ENCODE assay signal across 20 mouse cellular contexts in genomic region chr10:19472949-19473535, GRCm38 (mm10).
DNase-seq lines count a peak whose midpoint lies in the region; ATAC-seq and TF ChIP-seq lines count a peak whose summit lies in the region.
"Had no signal": no experiment of that assay in that cellular context is flagged by ENCODE, and none has a peak within 500 bp of the region (broad histone marks: within the 10 kb centered on the region; RNA-seq: fewer than 3 reads in every experiment).

No protein-coding gene starts in this region.

- peak; percentile 78; the same call in 1 of the 2 replicates for ATAC-seq in limb, embryonic 13.5 days (ENCODE audit: low FRiP score, low read depth)
- peak; percentile 76 for ATAC-seq in limb, embryonic 14.5 days (ENCODE audit: low FRiP score, low read depth)
- peak; percentile 77 for ATAC-seq in neural tube, embryonic 14.5 days (ENCODE audit: low read depth)
- ATAC-seq in erythroblast, adult 5-6 weeks (replicated peaks; ENCODE audit: low FRiP score, poor library complexity, severe bottlenecking), result no peak
- ATAC-seq: activated CD4-positive, CD25-positive, alpha-beta regulatory T cell, adult 4 months had no signal

- no peak for DNase-seq in limb, embryonic 10.5 days (ENCODE audit: low spot score)
- no peak for DNase-seq in limb, embryonic 14.5 days (ENCODE audit: low spot score)
- DNase-seq in testis, postnatal 14 days (ENCODE audit: low spot score), result no peak
- DNase-seq: adrenal gland, adult 8-10 months; adrenal gland, postnatal 14 days; adrenal gland, postnatal 36 days; cerebellum, adult 11-12 months; cerebellum, adult 2 months; cerebellum, adult 9-10 months; cerebellum, postnatal 10 days; cerebellum, postnatal 25 days had no signal

- H3K27me3 ChIP-seq in limb, embryonic 13.5 days, result peaks cover 5% of the 10 kb centered on the region; the same call in 1 of the 2 replicates
- H3K27me3 ChIP-seq in limb, embryonic 10.5 days (ENCODE audit: low read depth, poor library complexity, severe bottlenecking), result no peaks in the 10 kb centered on the region
- H3K27me3 ChIP-seq in limb, embryonic 14.5 days (ENCODE audit: control insufficient read depth, insufficient read depth, low read length), result no peaks in the 10 kb centered on the region
- peaks cover 8% of the 10 kb centered on the region; the same call in 1 of the 2 replicates for H3K27me3 ChIP-seq in neural tube, embryonic 14.5 days (ENCODE audit: control insufficient read depth, insufficient read depth, low read length)
- H3K27me3 ChIP-seq: embryonic facial prominence, embryonic 12.5 days had no signal

- no peak overlapping the region for H3K27ac ChIP-seq in limb, embryonic 13.5 days
- H3K27ac ChIP-seq in limb, embryonic 10.5 days, result no peak overlapping the region
- H3K27ac ChIP-seq in limb, embryonic 14.5 days (replicated peaks; ENCODE audit: low read depth, low read length), result no peak overlapping the region
- no peak overlapping the region for H3K27ac ChIP-seq in neural tube, embryonic 14.5 days (ENCODE audit: low read depth, low read length)
- H3K27ac ChIP-seq: embryonic facial prominence, embryonic 10.5 days; embryonic facial prominence, embryonic 12.5 days; forebrain, embryonic 10.5 days; forebrain, embryonic 12.5 days had no signal

- 41% methylated on average over 3 of the region's 3 CpGs for WGBS in limb, embryonic 13.5 days
- 89% methylated on average over 3 of the region's 3 CpGs for WGBS in limb, embryonic 10.5 days
- WGBS in limb, embryonic 14.5 days, result 28% methylated on average over 3 of the region's 3 CpGs
- WGBS in neural tube, embryonic 14.5 days, result 70% methylated on average over 3 of the region's 3 CpGs

- H3K4me3 ChIP-seq in limb, embryonic 13.5 days, result no peak overlapping the region
- no peak overlapping the region for H3K4me3 ChIP-seq in limb, embryonic 10.5 days
- no peak overlapping the region for H3K4me3 ChIP-seq in limb, embryonic 14.5 days (replicated peaks; ENCODE audit: low read length)
- H3K4me3 ChIP-seq in neural tube, embryonic 14.5 days (ENCODE audit: low read depth, low read length), result no peak overlapping the region
- H3K4me3 ChIP-seq: embryonic facial prominence, embryonic 10.5 days; embryonic facial prominence, embryonic 12.5 days; erythroblast, embryonic 14.5 days; forebrain, embryonic 10.5 days; forebrain, embryonic 12.5 days had no signal

- H3K36me3 ChIP-seq in limb, embryonic 13.5 days, result no peaks in the 10 kb centered on the region
- no peaks in the 10 kb centered on the region for H3K36me3 ChIP-seq in limb, embryonic 10.5 days
- H3K36me3 ChIP-seq in limb, embryonic 14.5 days (ENCODE audit: control insufficient read depth, insufficient read depth, low read length), result no peaks in the 10 kb centered on the region
- no peaks in the 10 kb centered on the region for H3K36me3 ChIP-seq in neural tube, embryonic 14.5 days (ENCODE audit: control insufficient read depth, insufficient read depth, low read length)
- H3K36me3 ChIP-seq: embryonic facial prominence, embryonic 10.5 days; embryonic facial prominence, embryonic 12.5 days; forebrain, embryonic 10.5 days; forebrain, embryonic 12.5 days had no signal

- TF ChIP-seq POLR2A in limb, embryonic 14.5 days (IDR thresholded peaks at IDR 0.05; ENCODE audit: borderline replicate concordance, extremely low read depth, insufficient read depth, insufficient read length), result no peak

- H3K9me3 ChIP-seq in limb, embryonic 13.5 days, result no peaks in the 10 kb centered on the region
- H3K9me3 ChIP-seq in limb, embryonic 10.5 days (replicated peaks), result no peaks in the 10 kb centered on the region
- no peaks in the 10 kb centered on the region for H3K9me3 ChIP-seq in limb, embryonic 14.5 days (ENCODE audit: control insufficient read depth, low read length)
- no peaks in the 10 kb centered on the region for H3K9me3 ChIP-seq in neural tube, embryonic 14.5 days (ENCODE audit: control insufficient read depth, low read length)
- H3K9me3 ChIP-seq: embryonic facial prominence, embryonic 10.5 days; embryonic facial prominence, embryonic 12.5 days; forebrain, embryonic 10.5 days; forebrain, embryonic 12.5 days had no signal

- peaks cover 23% of the 10 kb centered on the region for H3K4me1 ChIP-seq in limb, embryonic 13.5 days
- H3K4me1 ChIP-seq in limb, embryonic 10.5 days, result peaks cover 4% of the 10 kb centered on the region; the same call in 1 of the 2 replicates
- H3K4me1 ChIP-seq in limb, embryonic 14.5 days (ENCODE audit: control insufficient read depth, insufficient read depth, low read length), result peaks cover 5% of the 10 kb centered on the region; the same call in 1 of the 2 replicates
- H3K4me1 ChIP-seq in neural tube, embryonic 14.5 days (ENCODE audit: control insufficient read depth, insufficient read depth, low read length), result no peaks in the 10 kb centered on the region
- H3K4me1 ChIP-seq: embryonic facial prominence, embryonic 10.5 days; embryonic facial prominence, embryonic 12.5 days; forebrain, embryonic 12.5 days had no signal

- H3K9ac ChIP-seq in limb, embryonic 13.5 days, result no peak overlapping the region
- H3K9ac ChIP-seq in limb, embryonic 14.5 days (ENCODE audit: low read depth, low read length, severe bottlenecking), result no peak overlapping the region
- no peak overlapping the region for H3K9ac ChIP-seq in neural tube, embryonic 14.5 days (replicated peaks; ENCODE audit: low read depth, low read length)
- H3K9ac ChIP-seq: embryonic facial prominence, embryonic 12.5 days; forebrain, embryonic 12.5 days had no signal

- no peak overlapping the region for H3K4me2 ChIP-seq in limb, embryonic 13.5 days (replicated peaks)
- no peak overlapping the region for H3K4me2 ChIP-seq in limb, embryonic 14.5 days (replicated peaks; ENCODE audit: low read depth, low read length, severe bottlenecking)
- no peak overlapping the region for H3K4me2 ChIP-seq in neural tube, embryonic 14.5 days (ENCODE audit: low read depth, low read length)
- H3K4me2 ChIP-seq: embryonic facial prominence, embryonic 12.5 days; forebrain, embryonic 12.5 days had no signal
